Comparison of ENCODE assay signal across 9 mouse cellular contexts in the genomic region with DNA sequence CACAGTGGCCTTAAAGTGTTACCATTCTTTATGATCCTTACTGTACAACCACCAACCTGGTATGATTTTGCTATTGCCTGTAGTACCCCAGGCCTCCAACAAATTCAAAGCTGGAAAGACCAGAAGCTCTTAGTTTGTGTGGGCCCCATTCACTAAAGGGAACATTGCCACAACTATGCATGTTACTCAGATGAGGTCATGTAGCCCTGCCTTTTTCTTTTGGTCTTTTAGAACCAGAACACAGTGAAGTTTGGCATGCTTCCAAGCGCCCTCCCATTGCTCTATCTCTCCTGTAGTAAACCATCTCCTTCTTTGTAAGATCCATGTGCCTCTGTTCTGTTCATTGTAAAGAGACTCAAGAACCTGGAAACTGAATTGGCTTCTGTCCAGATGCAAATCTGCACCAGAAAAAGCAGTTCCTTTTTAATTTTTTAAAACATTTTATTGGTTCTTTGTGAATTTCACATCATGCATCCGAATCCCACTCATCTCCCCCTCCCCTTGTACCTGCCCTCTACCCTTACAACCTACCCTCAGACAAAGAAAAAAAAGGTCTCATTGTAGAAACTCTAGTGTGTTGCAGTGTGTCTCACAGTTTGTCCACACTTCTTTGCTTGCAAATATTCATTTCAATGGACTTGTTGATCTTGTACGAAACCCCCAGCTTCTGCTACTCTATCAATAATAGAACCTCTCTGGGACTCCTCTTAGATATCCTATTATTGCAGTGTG.
DNase-seq lines count a peak whose midpoint lies in the region; ATAC-seq lines count a peak whose summit lies in the region.
"Had no signal": no experiment of that assay in that cellular context is flagged by ENCODE, and none has a peak within 500 bp of the region (broad histone marks: within the 10 kb centered on the region; RNA-seq: fewer than 3 reads in every experiment).

No protein-coding gene starts in this region.

- no peak overlapping the region for H3K4me3 ChIP-seq in lung, embryonic 16.5 days (ENCODE audit: low read length)

- H3K27ac ChIP-seq in lung, embryonic 16.5 days (ENCODE audit: low read length): no peak overlapping the region
- H3K27ac ChIP-seq: macrophage had no signal

- 64% methylated on average over 3 of the region's 3 CpGs for WGBS in lung, embryonic 16.5 days

- H3K27me3 ChIP-seq in lung, embryonic 16.5 days (ENCODE audit: control insufficient read depth, insufficient read depth, low read depth, low read length): no peaks in the 10 kb centered on the region

- H3K4me2 ChIP-seq in lung, embryonic 16.5 days (ENCODE audit: low read depth, low read length): no peak overlapping the region

- H3K9ac ChIP-seq in lung, embryonic 16.5 days (ENCODE audit: low read length): no peak overlapping the region

- 0 out of 2 replicates have a peak, but pooled peaks have one; percentile 20 for ATAC-seq in lung, embryonic 16.5 days (ENCODE audit: low read depth)
- ATAC-seq in frontal cortex, adult (ENCODE audit: low TSS enrichment): no peak

- no peaks in the 10 kb centered on the region for H3K9me3 ChIP-seq in lung, embryonic 16.5 days (ENCODE audit: control insufficient read depth, low read length)

- peak; percentile 25 to 39 for DNase-seq in gastrocnemius, postnatal 4 days (ENCODE audit: low spot score in 2 of 2)
- DNase-seq in gastrocnemius, postnatal 36 days: no peak
- DNase-seq in lung, adult 18-20 months: no peak
- DNase-seq in R1 (ENCODE audit: low read depth, low spot score): peak; percentile 8
- DNase-seq in lung, postnatal 14 days: peak; percentile 13
- DNase-seq in embryo, embryonic 11 days: no peak

- H3K4me1 ChIP-seq in lung, embryonic 16.5 days (replicated peaks; ENCODE audit: control insufficient read depth, insufficient read depth, low read length): no peaks in the 10 kb centered on the region

- H3K36me3 ChIP-seq in lung, embryonic 16.5 days (ENCODE audit: control insufficient read depth, insufficient read depth, low read length): no peaks in the 10 kb centered on the region

- intact Hi-C loops in gastrocnemius, postnatal 36 days (cut with DNase I): no loop called here

Comparison
In these comparisons a context has a peak if more than half of its experiments do, and no peak if none do; other contexts are left out.
1. DNase-seq: peak in gastrocnemius, postnatal 4 days (2 of 2), R1 (single experiment) and lung, postnatal 14 days (single experiment); none in gastrocnemius, postnatal 36 days (0 of 2), lung, adult 18-20 months (0 of 2) and embryo, embryonic 11 days (single experiment).